Mouse (Mus musculus): Measurements from ENCODE around the gene Zcchc7.

Zcchc7 gene

DNA sequence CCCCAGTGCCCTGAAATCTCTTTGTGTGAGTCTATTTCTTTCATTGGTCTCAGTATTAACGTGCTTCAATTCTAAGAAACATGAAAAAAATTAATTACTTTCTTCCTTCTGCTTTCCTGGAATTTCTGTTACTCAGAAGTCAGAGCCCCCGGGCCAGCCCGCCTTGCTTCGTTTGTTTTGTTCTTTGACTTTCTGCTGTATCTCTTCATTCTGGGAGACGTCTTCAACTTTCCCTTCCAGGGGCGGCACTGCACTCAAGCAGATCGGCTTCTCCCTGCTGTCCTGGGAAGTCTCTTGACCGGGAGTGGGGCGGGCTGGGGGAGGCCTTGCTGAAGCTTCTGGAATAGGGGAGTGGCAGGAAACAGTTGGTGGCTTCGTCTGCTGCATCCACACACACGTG lies 207.5 kb downstream of the Zcchc7 start:
- DNase-seq (ENCODE audit: low read depth, low spot score): no peak

DNA sequence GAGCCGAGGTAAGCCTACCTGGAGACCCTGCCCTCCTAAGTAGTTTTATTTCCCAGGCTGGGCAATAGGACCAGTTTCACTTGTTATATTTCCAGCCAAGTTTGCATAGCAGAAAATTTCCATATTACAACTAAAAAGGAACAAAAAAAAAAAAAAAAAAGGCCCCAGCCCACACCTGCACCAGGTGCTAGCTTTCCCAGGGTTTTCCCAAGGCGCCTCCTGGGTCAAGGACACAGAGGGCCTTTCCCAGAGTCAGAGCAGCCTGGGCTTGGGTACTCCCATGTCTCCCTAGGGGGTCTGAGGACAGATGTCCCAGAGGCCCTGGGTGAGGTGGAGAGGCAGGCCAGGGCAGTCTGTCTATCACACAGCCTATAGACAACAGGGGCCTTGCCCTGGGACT lies 209.5 kb downstream of the Zcchc7 start:
- DNase-seq (ENCODE audit: low read depth, low spot score): no peak

GRCm38 (mm10) chr4:44965736-44966135 lies 210.1 kb downstream of the Zcchc7 start:
- DNase-seq (ENCODE audit: low read depth, low spot score): no peak

DNA sequence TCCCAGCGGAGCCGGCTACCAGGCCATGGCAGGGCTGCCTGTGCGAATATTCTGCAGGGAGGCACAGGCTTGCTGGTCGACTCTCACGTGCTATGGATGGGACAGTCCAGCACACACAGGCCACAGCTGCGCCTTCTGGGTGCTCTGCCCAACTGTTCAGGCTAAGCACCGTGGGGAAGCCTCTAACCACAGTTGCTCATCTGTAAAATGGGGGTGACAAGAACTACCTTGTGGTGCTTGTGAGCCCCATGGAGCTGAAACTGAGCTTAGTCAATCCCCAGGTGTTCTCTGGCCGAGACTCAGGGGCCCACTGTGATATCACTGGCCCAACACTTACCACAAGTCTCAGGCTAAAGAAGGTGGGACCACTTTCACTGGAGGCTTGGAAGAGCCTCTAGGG lies 211.7 kb downstream of the Zcchc7 start:
- DNase-seq (ENCODE audit: low read depth, low spot score): no peak

GRCm38 (mm10) chr4:44970056-44970455 lies 214.4 kb downstream of the Zcchc7 start:
- no peak for DNase-seq (ENCODE audit: low read depth, low spot score)

GRCm38 (mm10) chr4:44970612-44971110 lies 215.0 kb downstream of the Zcchc7 start:
- DNase-seq (ENCODE audit: low read depth, low spot score): no peak

DNA sequence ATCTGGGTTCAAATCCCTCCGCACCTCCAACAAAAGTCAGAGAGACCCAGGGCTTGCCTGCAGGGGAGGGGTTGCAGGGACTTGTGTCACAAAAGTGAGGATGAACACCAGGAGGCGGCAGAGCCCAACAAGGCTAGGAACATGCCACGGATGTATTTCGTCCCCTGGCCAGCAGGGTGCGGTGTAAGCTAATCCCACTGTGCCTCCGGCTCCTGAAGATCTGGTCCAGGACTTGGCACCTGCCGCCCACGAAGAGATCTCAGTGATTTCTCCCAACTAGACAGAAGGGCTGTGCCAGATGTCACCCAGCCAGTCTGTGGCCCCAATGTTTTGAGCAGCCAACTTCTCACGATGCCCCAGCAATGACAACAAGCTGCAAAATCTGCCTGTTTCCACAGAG lies 217.8 kb downstream of the Zcchc7 start:
- DNase-seq (ENCODE audit: low read depth, low spot score): peak; percentile 69

DNA sequence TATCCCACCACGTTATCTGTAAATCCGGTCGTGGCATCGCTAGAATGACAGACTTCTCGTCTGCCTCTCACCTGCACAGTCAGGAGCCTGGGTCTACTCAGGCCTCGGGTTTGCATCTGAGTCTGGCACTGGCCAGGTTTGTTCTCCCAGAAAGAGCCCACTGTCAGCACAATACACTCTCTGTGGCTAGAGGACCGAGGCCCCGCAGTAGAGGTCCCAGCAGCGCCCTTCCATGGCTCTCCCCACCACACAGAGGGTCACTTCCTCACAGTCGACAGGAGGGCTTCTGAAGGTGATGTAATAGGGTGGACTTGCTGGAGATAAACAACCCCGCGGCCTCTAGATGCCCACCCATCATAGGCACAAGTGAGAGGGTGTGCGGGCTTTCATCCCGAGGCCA lies 218.2 kb downstream of the Zcchc7 start:
- no peak for DNase-seq (ENCODE audit: low read depth, low spot score)

DNA sequence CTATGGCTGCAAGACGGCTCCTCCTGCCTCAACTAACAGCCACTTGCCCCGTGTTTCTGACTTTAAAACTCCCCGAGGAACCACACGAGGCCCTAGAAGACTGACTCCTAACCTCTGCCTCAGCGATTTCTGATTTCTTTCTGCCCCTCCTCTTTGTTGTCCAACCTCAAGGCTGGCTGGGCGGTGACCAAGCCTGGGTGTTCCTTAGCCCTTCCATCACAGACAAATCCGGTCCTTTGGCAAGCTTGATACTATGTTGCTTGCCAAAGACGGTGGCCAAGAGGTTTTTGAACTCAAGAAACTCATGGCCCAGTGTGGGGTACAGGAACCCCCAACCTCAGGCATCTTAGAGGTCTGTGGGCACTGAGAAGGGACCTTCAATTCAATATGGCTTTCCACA lies 218.7 kb downstream of the Zcchc7 start:
- no peak for DNase-seq (ENCODE audit: low read depth, low spot score)

DNA sequence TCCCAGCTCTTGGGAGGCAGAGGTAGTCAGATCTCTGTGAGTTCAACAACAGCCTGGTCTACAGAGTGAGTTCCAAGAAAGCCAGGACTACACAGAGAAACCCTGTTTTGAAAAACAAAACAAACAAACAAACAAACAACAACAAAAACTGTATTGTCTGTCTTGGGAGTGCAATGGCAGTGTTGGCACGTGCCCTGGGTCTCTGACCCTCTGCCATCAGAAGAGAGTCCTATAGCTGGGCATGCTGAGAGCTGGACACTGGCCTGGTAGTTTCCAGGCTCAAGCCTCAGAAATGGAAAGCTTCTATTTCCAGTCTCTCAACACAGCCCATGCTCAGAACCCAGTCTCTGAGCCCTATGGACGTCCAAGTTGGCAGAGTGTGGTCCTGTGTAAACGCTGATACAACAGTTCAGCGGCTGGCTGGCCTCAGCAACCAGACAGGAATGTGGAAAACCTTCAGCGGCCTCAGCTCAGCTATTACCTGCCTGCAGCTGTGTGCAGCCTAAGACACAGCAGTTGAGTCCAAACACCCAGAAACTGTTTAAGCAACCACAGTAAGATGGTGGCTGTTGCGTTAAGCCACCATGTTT lies 220.4 kb downstream of the Zcchc7 start:
- DNase-seq (ENCODE audit: low read depth, low spot score): no peak

DNA sequence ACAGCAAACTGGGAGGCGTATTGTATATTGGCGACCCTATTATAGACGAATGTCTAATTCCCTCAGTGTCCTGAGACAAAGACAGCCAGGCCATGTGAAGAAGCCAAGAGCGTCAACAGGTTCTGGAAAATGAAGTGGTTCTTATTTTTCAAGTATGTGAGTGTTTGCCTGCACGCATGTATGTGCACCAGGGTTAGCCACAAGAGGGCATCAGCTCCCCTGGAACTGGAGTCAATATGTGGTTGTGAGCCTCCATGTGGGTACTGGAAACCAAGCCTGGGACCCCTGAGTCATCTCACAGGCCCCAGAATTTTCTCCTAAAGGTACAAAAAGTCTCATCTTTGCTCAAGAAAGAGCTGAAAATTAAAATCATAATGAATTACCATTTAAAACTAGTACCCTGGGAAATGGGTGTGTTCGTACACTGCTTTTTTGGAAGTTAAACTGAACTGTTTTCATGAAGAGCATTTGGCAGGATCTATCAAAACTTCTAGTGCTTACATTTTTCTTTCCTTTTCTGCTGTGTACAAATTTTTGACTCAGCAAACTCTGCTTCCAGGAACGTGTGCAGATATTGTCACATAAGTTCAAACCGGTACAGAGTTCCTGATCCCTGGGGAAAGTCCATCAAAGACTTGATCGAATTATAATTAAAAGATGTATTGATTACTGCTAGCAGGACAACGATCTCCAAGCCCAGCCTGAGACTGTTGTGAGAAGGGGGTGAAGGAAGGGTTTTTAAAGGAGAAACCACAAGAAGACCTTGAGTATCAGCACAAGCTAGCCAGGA lies 221.4 kb downstream of the Zcchc7 start:
- no peak for DNase-seq (ENCODE audit: low read depth, low spot score)

DNA sequence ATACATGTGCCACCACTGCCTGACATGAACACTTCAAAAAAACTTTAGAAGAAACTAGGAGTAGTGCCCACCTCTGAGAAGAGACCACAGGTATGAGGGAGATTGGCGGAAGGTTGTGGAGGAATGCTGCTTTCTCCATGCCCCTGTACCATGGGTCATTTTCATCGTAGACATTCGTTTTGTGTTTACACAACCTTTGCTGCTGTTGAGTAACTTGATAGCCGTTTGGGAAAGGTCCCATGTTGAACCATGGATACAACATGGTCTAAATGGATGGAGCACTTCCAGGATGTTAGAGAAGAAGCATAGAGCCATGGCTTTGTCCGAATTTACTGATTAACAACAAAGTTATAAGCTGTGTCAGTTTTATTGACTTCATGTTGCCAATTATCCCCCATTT lies 222.5 kb downstream of the Zcchc7 start:
- DNase-seq (ENCODE audit: low read depth, low spot score): no peak

- DNase-seq (ENCODE audit: low read depth, low spot score): no peak
Observed at GRCm38 (mm10) chr4:44979794-44980338, 224.2 kb downstream of the Zcchc7 start.

DNA sequence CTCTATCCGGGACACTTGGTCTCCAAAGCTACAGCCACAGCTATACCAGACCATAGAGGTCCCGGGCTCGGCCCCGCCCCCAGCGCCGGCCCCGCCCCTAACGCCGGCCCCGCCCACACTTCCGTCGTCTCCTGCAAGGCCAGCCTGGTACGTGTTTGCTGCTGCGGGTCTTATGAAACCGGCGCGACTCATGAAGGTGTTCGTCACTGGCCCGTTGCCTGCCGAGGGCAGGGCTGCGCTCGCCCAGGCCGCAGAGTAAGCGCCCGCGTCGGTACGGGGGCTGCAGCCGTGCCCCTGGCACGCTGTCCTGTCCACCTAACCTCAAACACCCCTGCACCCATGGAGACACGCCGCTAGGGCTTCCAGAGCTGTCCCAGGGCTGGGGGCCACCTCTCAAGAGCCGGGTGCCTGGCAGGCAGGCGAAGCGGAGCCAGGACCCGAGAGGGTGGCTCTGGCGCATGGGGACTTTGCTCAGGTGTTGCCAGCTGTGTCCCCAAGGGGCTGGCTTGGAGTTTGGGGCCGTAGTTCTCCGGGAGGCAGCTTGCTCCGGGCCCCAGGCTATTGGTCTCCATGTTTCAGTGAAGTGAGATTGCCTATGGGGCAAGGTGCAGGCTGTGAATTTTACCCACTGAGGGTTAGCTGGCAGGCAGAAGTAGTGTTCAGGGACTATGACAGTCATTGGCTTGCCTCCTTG lies 225.8 kb downstream of the Zcchc7 start, which contains the start of gene Grhpr:
Gene Grhpr, plus strand, starts transcription at position 116 of the 694 bp plus-strand sequence.
- DNase-seq (ENCODE audit: low read depth, low spot score): peak; percentile 63
